Mouse (Mus musculus): ENCODE results near the gene Pmpcb.

Gene Pmpcb

DNA sequence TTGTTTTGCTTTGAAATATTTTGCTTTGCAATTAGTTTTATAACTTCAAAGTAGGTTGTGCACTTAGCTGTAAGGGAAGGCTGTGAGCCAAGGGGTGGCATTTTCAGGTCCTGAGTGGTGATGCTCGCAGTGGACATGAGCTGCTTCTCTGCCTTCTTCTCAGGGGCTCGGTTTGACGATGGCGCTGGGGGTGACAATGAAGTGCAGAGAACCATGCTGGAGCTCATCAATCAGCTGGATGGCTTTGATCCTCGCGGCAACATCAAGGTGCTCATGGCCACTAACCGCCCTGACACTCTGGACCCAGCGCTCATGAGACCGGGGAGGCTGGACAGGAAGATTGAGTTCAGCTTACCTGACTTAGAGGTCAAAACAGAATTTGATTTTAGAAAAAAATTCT, 66.0 kb downstream of the Pmpcb start:
- DNase-seq (ENCODE audit: low read depth) = no peak

DNA sequence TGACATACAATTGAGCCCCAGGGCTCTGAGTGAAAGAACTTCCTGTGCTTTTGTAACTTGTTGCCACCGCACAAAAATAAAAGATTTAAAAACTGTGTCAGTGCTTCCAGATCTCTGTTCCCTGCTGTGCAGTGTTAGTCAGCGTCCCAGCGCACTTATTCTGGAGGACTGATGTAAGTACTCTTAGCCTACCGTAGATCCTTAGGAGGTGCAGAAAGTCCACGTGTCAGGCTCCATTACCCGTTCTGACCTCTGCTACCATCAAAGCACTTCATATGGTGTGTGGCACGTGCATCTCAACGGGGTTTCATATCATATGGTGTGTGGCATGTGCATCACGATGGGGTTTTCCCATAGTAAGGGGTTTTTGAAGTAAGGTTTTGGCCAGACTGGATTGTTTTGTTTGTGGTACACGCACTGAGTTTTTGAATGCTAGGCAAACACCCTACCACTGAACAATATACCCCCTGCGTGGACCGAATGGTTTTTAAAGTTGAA, 66.8 kb downstream of the Pmpcb start:
- DNase-seq (ENCODE audit: low read depth) = no peak

DNA sequence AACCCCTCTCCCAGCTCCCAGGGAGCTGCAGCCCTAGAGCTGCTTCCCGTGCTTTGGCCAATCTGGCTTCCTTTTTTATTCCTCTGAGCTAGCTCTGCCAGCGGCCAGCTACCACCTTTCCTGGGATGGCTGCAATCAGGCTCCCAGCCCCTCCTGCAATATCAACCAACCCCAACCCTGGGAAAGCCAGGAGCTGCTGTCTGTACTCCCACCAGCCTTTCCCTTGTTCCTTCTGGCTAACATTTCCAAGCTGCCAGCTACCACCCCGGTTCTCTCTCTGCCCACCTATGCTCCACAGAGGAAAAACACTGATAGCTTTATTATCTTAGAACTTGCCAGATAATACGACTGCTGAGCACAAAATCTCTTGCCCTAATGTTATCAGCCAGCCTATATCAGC, 67.9 kb downstream of the Pmpcb start:
- no peak for DNase-seq (ENCODE audit: low read depth)
